Mouse (Mus musculus) brain, embryonic 14.5 days (tissue): Measurements from ENCODE around the gene Ttc29.

Source experiments
- CTCF ChIP-seq: fragments of 200-500 bp; IDR thresholded peaks from 2 replicates; pipeline ENCODE4 v1.5.1; 2012; ENCODE audit warnings: inconsistent platforms, mild to moderate bottlenecking, moderate library complexity, borderline replicate concordance; ENCODE audit not compliant: insufficient read depth, insufficient read length; ENCODE audit errors: extremely low read depth
- POLR2A ChIP-seq: fragments of 200-500 bp; IDR thresholded peaks from 2 replicates; pipeline ENCODE4 v1.6.1; 2012; ENCODE audit warnings: mild to moderate bottlenecking, inconsistent platforms, borderline replicate concordance; ENCODE audit not compliant: poor library complexity, insufficient read depth, insufficient read length, severe bottlenecking; ENCODE audit errors: extremely low read depth

DNA sequence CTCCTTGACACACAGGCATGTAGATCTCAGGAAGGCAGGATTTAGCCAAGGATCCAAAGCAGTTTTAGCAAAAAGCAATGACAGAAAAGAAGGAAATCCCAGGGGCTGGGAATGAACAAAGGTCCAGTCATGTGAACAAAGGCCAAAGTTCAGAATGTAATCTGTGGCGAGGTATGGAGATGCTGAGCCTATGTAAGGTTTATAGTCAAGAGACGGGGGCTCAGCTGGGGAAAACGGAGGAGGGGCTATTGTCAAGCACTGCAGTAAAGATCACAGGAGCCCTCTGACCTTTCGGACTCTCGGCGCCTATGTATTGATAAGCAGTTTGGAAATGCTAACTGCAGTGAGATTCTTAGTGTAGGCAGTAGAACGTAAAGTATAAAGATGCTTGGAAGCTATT is 90.5 kb downstream of the Ttc29 start:
- TF ChIP-seq POLR2A, result no peak
- no peak for TF ChIP-seq CTCF
